Mouse (Mus musculus) midbrain, embryonic 12.5 days (tissue): ENCODE results near the gene Spg7. TPM values are rescaled to one million over a fixed set of nuclear protein-coding genes. Genes with fewer than 3 reads are reported as not detected.

Experiments used
- ATAC-seq: fragments of 200-750 bp; cut with Nextera tagmentation; 2 replicates; pipeline ENCODE4 v1.8.0; 2017; ENCODE audit warnings: low read depth, moderate TSS enrichment, moderate library complexity; ENCODE audit not compliant: low FRiP score
- H3K27ac ChIP-seq: fragments of 300-500 bp; sonication (generic); replicated peaks from 2 replicates; pipeline ENCODE4 v1.5.1; 2016; ENCODE audit warnings: mild to moderate bottlenecking
- H3K27me3 ChIP-seq: fragments of 300-500 bp; sonication (generic); 2 replicates; pipeline ENCODE4 v1.6.1; 2016; ENCODE audit warnings: mild to moderate bottlenecking
- H3K36me3 ChIP-seq: fragments of 300-500 bp; sonication (generic); 2 replicates; pipeline ENCODE4 v1.6.1; 2016
- H3K4me1 ChIP-seq: fragments of 300-500 bp; sonication (generic); 2 replicates; pipeline ENCODE4 v1.6.1; 2016
- H3K4me2 ChIP-seq: fragments of 300-500 bp; sonication (generic); replicated peaks from 2 replicates; pipeline ENCODE4 v1.6.1; 2016; ENCODE audit warnings: mild to moderate bottlenecking, moderate library complexity
- H3K4me3 ChIP-seq: fragments of 300-500 bp; sonication (generic); 2 replicates; pipeline ENCODE4 v1.5.1; 2016; ENCODE audit warnings: mild to moderate bottlenecking
- H3K9ac ChIP-seq: fragments of 300-500 bp; sonication (generic); replicated peaks from 2 replicates; pipeline ENCODE4 v1.6.1; 2016; ENCODE audit warnings: mild to moderate bottlenecking, moderate library complexity
- H3K9me3 ChIP-seq: fragments of 300-500 bp; sonication (generic); 2 replicates; pipeline ENCODE4 v1.6.1; 2016; ENCODE audit warnings: mild to moderate bottlenecking
- WGBS: fragments of 180-500 bp; shearing (Covaris S2); methylation state at CpG from one replicate; pipeline ENCODE4 v1.1.7; 2016; 5-methylcytosine and 5-hydroxymethylcytosine counted together
- microRNA-seq: library from miRNA; unstranded; fragments of <30 nt; microRNA quantifications from one replicate; pipeline ENCODE4, GENCODE M21; 2017
- polyA plus RNA-seq: library from polyadenylated mRNA; unstranded; fragments of >200 nt; fragmentation: Nextera tagmentation; extraction: Ambion mirVana; gene quantifications from 2 replicates; pipeline ENCODE4 v1.2.1, GENCODE M21; 2016

The Spg7 gene
- polyA plus RNA-seq, 1 experiment from 2014 or later: 58.7 TPM

GRCm38 (mm10) chr8:123138741-123139140, 76.0 kb downstream of the Spg7 start:
- no peak for ATAC-seq
- Histone ChIP-seq H3K4me3 (no peak overlapping the region), H3K4me1 (peaks cover 29% of the 10 kb centered on the region), H3K9me3 (no peaks in the 10 kb centered on the region), H3K9ac (no peak overlapping the region), H3K27ac (no peak overlapping the region), H3K36me3 (no peaks in the 10 kb centered on the region), H3K27me3 (no peaks in the 10 kb centered on the region; the same call in 1 of the 2 replicates), H3K4me2 (no peak overlapping the region)
- 74% methylated on average over 4 of the region's 4 CpGs for WGBS

GRCm38 (mm10) chr8:123141741-123142462, 79.2 kb downstream of the Spg7 start:
- Histone ChIP-seq H3K4me1 (peaks cover 14% of the 10 kb centered on the region; the same call in 1 of the 2 replicates), H3K36me3 (no peaks in the 10 kb centered on the region), H3K4me2 (no peak overlapping the region), H3K9me3 (no peaks in the 10 kb centered on the region), H3K4me3 (no peak overlapping the region), H3K27ac (no peak overlapping the region), H3K9ac (no peak overlapping the region), H3K27me3 (no peaks in the 10 kb centered on the region; the same call in 1 of the 2 replicates)
- 87% methylated on average over 14 of the region's 14 CpGs for WGBS
- no peak for ATAC-seq

- 55% methylated on average over 6 of the region's 6 CpGs for WGBS
- ATAC-seq: no peak
Observed at GRCm38 (mm10) chr8:123145279-123145678, 82.5 kb downstream of the Spg7 start.

GRCm38 (mm10) chr8:123146390-123146789, 83.6 kb downstream of the Spg7 start:
- H3K4me2 ChIP-seq: no peak overlapping the region
- WGBS: 76% methylated on average over 7 of the region's 7 CpGs
- ATAC-seq: no peak
- no peaks in the 10 kb centered on the region for H3K36me3 ChIP-seq
- H3K27me3 ChIP-seq: no peaks in the 10 kb centered on the region
- no peak overlapping the region for H3K4me3 ChIP-seq
- no peaks in the 10 kb centered on the region for H3K9me3 ChIP-seq
- H3K27ac ChIP-seq: peak overlapping the region; percentile 25; the same call in 1 of the 2 replicates
- H3K4me1 ChIP-seq: no peaks in the 10 kb centered on the region
- no peak overlapping the region for H3K9ac ChIP-seq

More at GRCm38 (mm10) chr8:123145279-123145678, 82.5 kb downstream of the Spg7 start:
- H3K36me3 ChIP-seq: no peaks in the 10 kb centered on the region
- H3K4me2 ChIP-seq: no peak overlapping the region
- no peaks in the 10 kb centered on the region for H3K9me3 ChIP-seq
- no peaks in the 10 kb centered on the region for H3K4me1 ChIP-seq
- H3K27me3 ChIP-seq: no peaks in the 10 kb centered on the region
- no peak overlapping the region for H3K27ac ChIP-seq
- H3K9ac ChIP-seq: no peak overlapping the region
- no peak overlapping the region for H3K4me3 ChIP-seq

Small RNA genes lying within 50 kb of the gene (microRNA-seq; reads per million reads assigned to microRNA genes)
- gene Mir7079 (not detected), gene Mir7080 (not detected)

Other genes with a start within 250 kb of the Spg7 start
- 0.43 and 0.76 TPM in 2 replicates for gene Cdh15, start 215.0 kb upstream of the Spg7 start, polyA plus RNA-seq
- gene Ankrd11, start 20.7 kb upstream of the Spg7 start, polyA plus RNA-seq: 64.9 and 66.5 TPM in 2 replicates
- gene Rpl13, start 39.4 kb downstream of the Spg7 start, polyA plus RNA-seq: 1,023 and 1,075 TPM in 2 replicates
- 0.45 and 0.60 TPM in 2 replicates for gene Cpne7, start 54.4 kb downstream of the Spg7 start, polyA plus RNA-seq
- gene Sult5a1, start 95.4 kb downstream of the Spg7 start, polyA plus RNA-seq: 2.3 and 2.6 TPM in 2 replicates
- gene Dpep1, start 123.3 kb downstream of the Spg7 start, polyA plus RNA-seq: 0.56 TPM in 2 replicates
- 158 and 171 TPM in 2 replicates for gene Chmp1a, start 149.8 kb downstream of the Spg7 start, polyA plus RNA-seq
- 5.9 and 6.5 TPM in 2 replicates for gene Spata33, start 149.9 kb downstream of the Spg7 start, polyA plus RNA-seq
- gene Cdk10, start 161.9 kb downstream of the Spg7 start, polyA plus RNA-seq: 34.1 and 35.6 TPM in 2 replicates
- 2.4 and 2.8 TPM in 2 replicates for gene Spata2l, start 173.3 kb downstream of the Spg7 start, polyA plus RNA-seq
- 28.2 and 29.3 TPM in 2 replicates for gene Zfp276, start 191.3 kb downstream of the Spg7 start, polyA plus RNA-seq
- 39.3 and 43.7 TPM in 2 replicates for gene Vps9d1, start 191.4 kb downstream of the Spg7 start, polyA plus RNA-seq